Mouse (Mus musculus) MEL (cell line): ENCODE data around the gene Decr2. TPM values are rescaled to one million over a fixed set of nuclear protein-coding genes. Genes with fewer than 3 reads are reported as not detected.

Experiments used
- DNase-seq: peaks from one replicate; pipeline ENCODE4 v3.0.0; 2011; ENCODE audit warnings: low read depth, low spot score
- H3K27ac ChIP-seq: 2 replicates; pipeline ENCODE4 v1.5.1; 2012; ENCODE audit warnings: low read depth, mild to moderate bottlenecking, control low read depth, low read length, moderate library complexity; ENCODE audit not compliant: control insufficient read depth
- H3K27me3 ChIP-seq, 2 experiments: fragments of 150-350 bp in 1 of 2; sonication (generic) in 1 of 2; 2 replicates each; pipeline ENCODE4 v1.6.1; 2012; ENCODE audit warnings: low read length in 2 of 2, mild to moderate bottlenecking in 2 of 2, improper control_type of control experiment in 1 of 2, moderate library complexity in 1 of 2; ENCODE audit not compliant: insufficient read depth in 2 of 2, control insufficient read depth in 1 of 2
- H3K36me3 ChIP-seq, 2 experiments: 2 replicates each; pipeline ENCODE4 v1.6.1; 2012 to 2014; ENCODE audit warnings: low read length in 2 of 2, improper control_type of control experiment in 1 of 2, inconsistent platforms in 1 of 2, mild to moderate bottlenecking in 1 of 2; ENCODE audit not compliant: insufficient read depth in 2 of 2, control insufficient read depth in 1 of 2
- H3K4me1 ChIP-seq, 2 experiments: fragments of 150-350 bp in 1 of 2; sonication (generic) in 1 of 2; 2 replicates each; pipeline ENCODE4 v1.6.1; 2012; ENCODE audit warnings: low read length in 2 of 2, improper control_type of control experiment in 1 of 2, mild to moderate bottlenecking in 1 of 2; ENCODE audit not compliant: insufficient read depth in 2 of 2, control insufficient read depth in 1 of 2
- H3K4me3 ChIP-seq, 2 experiments: fragments of 150-350 bp in 1 of 2; sonication (generic) in 1 of 2; 2 replicates each; pipeline ENCODE4 v1.5.1; 2012; ENCODE audit warnings: low read depth in 2 of 2, low read length in 2 of 2, mild to moderate bottlenecking in 2 of 2, moderate library complexity in 2 of 2, control low read depth in 1 of 2, improper control_type of control experiment in 1 of 2; ENCODE audit not compliant: control insufficient read depth in 1 of 2, insufficient read depth in 1 of 2
- H3K79me2 ChIP-seq: 2 replicates; pipeline ENCODE4 v1.6.1; 2012; ENCODE audit warnings: mild to moderate bottlenecking, low read length, moderate library complexity; ENCODE audit not compliant: control insufficient read depth, poor library complexity, insufficient read depth
- H3K9ac ChIP-seq: 2 replicates; pipeline ENCODE4 v1.6.1; 2012; ENCODE audit warnings: low read depth, mild to moderate bottlenecking, control low read depth, low read length, moderate library complexity; ENCODE audit not compliant: control insufficient read depth, poor library complexity, severe bottlenecking
- H3K9me3 ChIP-seq: fragments of 150-350 bp; sonication (generic); replicated peaks from 2 replicates; pipeline ENCODE4 v1.6.1; 2012; ENCODE audit warnings: mild to moderate bottlenecking, low read length, improper control_type of control experiment, moderate library complexity; ENCODE audit not compliant: insufficient read depth
- CHD2 ChIP-seq: IDR thresholded peaks from 2 replicates; pipeline ENCODE4 v1.6.1; 2011; ENCODE audit warnings: low read length, improper control_type of control experiment
- CTCF ChIP-seq, 3 experiments: IDR thresholded peaks in 2 of 3; conservative IDR thresholded peaks in 1 of 3; 2 replicates each; pipeline ENCODE4 v1.5.1; 2011 to 2012; ENCODE audit warnings: low read length in 3 of 3, low read depth in 2 of 3, mild to moderate bottlenecking in 2 of 3, improper control_type of control experiment in 1 of 3, inconsistent platforms in 1 of 3, mixed read lengths in 1 of 3, moderate library complexity in 1 of 3; ENCODE audit not compliant: control insufficient read depth in 1 of 3, insufficient read depth in 1 of 3, poor library complexity in 1 of 3, severe bottlenecking in 1 of 3
- GABPA ChIP-seq: IDR thresholded peaks from 2 replicates; pipeline ENCODE4 v1.6.1; 2012; ENCODE audit warnings: low read depth, mild to moderate bottlenecking, inconsistent platforms, low read length, improper control_type of control experiment, moderate library complexity
- HCFC1 ChIP-seq: IDR thresholded peaks from 2 replicates; pipeline ENCODE4 v1.6.1; 2012; ENCODE audit warnings: low read depth, mild to moderate bottlenecking, inconsistent platforms, low read length, improper control_type of control experiment, moderate library complexity
- JUND ChIP-seq: IDR thresholded peaks from 2 replicates; pipeline ENCODE4 v1.6.1; 2011; ENCODE audit warnings: low read depth, mild to moderate bottlenecking, improper control_type of control experiment, low read length
- MAX ChIP-seq: IDR thresholded peaks from 2 replicates; pipeline ENCODE4 v1.6.1; 2011; ENCODE audit warnings: low read length, improper control_type of control experiment
- MEF2A ChIP-seq: IDR thresholded peaks from 2 replicates; pipeline ENCODE4 v1.6.1; 2014; ENCODE audit warnings: low read depth, mild to moderate bottlenecking, inconsistent platforms, low read length, improper control_type of control experiment; ENCODE audit not compliant: poor library complexity, insufficient replicate concordance, severe bottlenecking; ENCODE audit errors: extremely low read depth
- MYB ChIP-seq: IDR thresholded peaks from 2 replicates; pipeline ENCODE4 v1.6.1; 2011; ENCODE audit warnings: mild to moderate bottlenecking, low read depth, low read length, improper control_type of control experiment
- MYC ChIP-seq: IDR thresholded peaks from 2 replicates; pipeline ENCODE4 v1.6.1; 2011; ENCODE audit warnings: low read depth, mild to moderate bottlenecking, low read length, improper control_type of control experiment, moderate library complexity
- RAD21 ChIP-seq: IDR thresholded peaks from 2 replicates; pipeline ENCODE4 v1.6.1; 2011; ENCODE audit warnings: mild to moderate bottlenecking, low read depth, low read length, improper control_type of control experiment
- SIN3A ChIP-seq: IDR thresholded peaks from 2 replicates; pipeline ENCODE4 v1.6.1; 2012; ENCODE audit warnings: low read length, improper control_type of control experiment, inconsistent platforms
- TCF12 ChIP-seq: IDR thresholded peaks from 2 replicates; pipeline ENCODE4 v1.6.1; 2014; ENCODE audit warnings: low read depth, mild to moderate bottlenecking, inconsistent platforms, low read length, improper control_type of control experiment, moderate library complexity
- USF1 ChIP-seq: IDR thresholded peaks from 2 replicates; pipeline ENCODE4 v1.6.1; 2014; ENCODE audit warnings: low read depth, mild to moderate bottlenecking, inconsistent platforms, low read length, improper control_type of control experiment, moderate library complexity
- ZC3H11A ChIP-seq: IDR thresholded peaks from 2 replicates; pipeline ENCODE4 v1.6.1; 2012; ENCODE audit warnings: low read depth, mild to moderate bottlenecking, inconsistent platforms, low read length, improper control_type of control experiment
- ZKSCAN1 ChIP-seq: IDR thresholded peaks from 2 replicates; pipeline ENCODE4 v1.6.1; 2012; ENCODE audit warnings: low read depth, mild to moderate bottlenecking, inconsistent platforms, low read length, improper control_type of control experiment, moderate library complexity
- ZMIZ1 ChIP-seq: IDR thresholded peaks from 2 replicates; pipeline ENCODE4 v1.6.1; 2012; ENCODE audit warnings: low read depth, mild to moderate bottlenecking, inconsistent platforms, low read length, improper control_type of control experiment, moderate library complexity
- ZNF384 ChIP-seq: IDR thresholded peaks from 2 replicates; pipeline ENCODE4 v1.6.1; 2012; ENCODE audit warnings: low read depth, mild to moderate bottlenecking, inconsistent platforms, low read length, improper control_type of control experiment
- polyA plus RNA-seq, 2 experiments: library from polyadenylated mRNA; stranded (reverse) in 1 of 2; unstranded in 1 of 2; fragments of >175 nt in 1 of 2; fragments of >200 nt in 1 of 2; gene quantifications; 2 replicates each; pipeline versions ENCODE4 v1.2.1 to v1.2.4; 2012; ENCODE audit warnings: low replicate concordance in 2 of 2, low read depth in 1 of 2; ENCODE audit not compliant: insufficient read length in 2 of 2, insufficient read depth in 1 of 2, missing spikeins in 1 of 2
- total RNA-seq: library from RNA; depleted of rRNA; stranded (reverse); fragments of 300-350 nt; gene quantifications from 2 replicates; pipeline ENCODE4 v1.2.3, GENCODE M21; 2012

The Decr2 gene
- total and polyA plus RNA-seq, 3 experiments = 6.5 to 11.3 TPM; not detected in 1

GRCm38 (mm10) chr17:26080867-26081266, 9.3 kb downstream of the Decr2 start:
- Histone ChIP-seq H3K27me3 (no peaks in the 10 kb centered on the region), H3K4me3 (no peak overlapping the region), H3K36me3 (no peaks in the 10 kb centered on the region), H3K27ac (no peak overlapping the region), H3K79me2 (no peaks in the 10 kb centered on the region), H3K4me1 (no peaks in the 10 kb centered on the region), H3K9ac (no peak overlapping the region), H3K9me3 (no peaks in the 10 kb centered on the region)
- TF ChIP-seq SIN3A (no peak), ZKSCAN1 (no peak), MYB (no peak)
- DNase-seq = no peak

- no peaks in the 10 kb centered on the region for H3K9me3 ChIP-seq
- TF ChIP-seq USF1 (no peak), ZMIZ1 (no peak), HCFC1 (no peak), TCF12 (no peak), ZNF384 (no peak), CTCF (IDR thresholded peaks at IDR 0.05 in 2 of 3, conservative IDR thresholded peaks at IDR 0.05 in 1 of 3; ENCODE audit: control insufficient read depth in 1 of 3, insufficient read depth in 1 of 3, low read depth in 2 of 3, low read length in 3 of 3, poor library complexity in 1 of 3, severe bottlenecking in 1 of 3) (no peak), RAD21 (no peak), JUND (no peak), MEF2A (no peak)
- H3K27ac ChIP-seq = no peak overlapping the region
- no peak overlapping the region for H3K4me3 ChIP-seq
- H3K9ac ChIP-seq = no peak overlapping the region
- H3K79me2 ChIP-seq = no peaks in the 10 kb centered on the region
- no peaks in the 10 kb centered on the region for H3K27me3 ChIP-seq
- no peaks in the 10 kb centered on the region for H3K4me1 ChIP-seq
- H3K36me3 ChIP-seq = no peaks in the 10 kb centered on the region
- DNase-seq = no peak
These were observed 11.3 kb downstream of the Decr2 start for GRCm38 (mm10) chr17:26078851-26079250.

GRCm38 (mm10) chr17:26075246-26075645, 14.9 kb downstream of the Decr2 start:
- no peaks in the 10 kb centered on the region for H3K27me3 ChIP-seq
- no peak for DNase-seq
- no peaks in the 10 kb centered on the region for H3K79me2 ChIP-seq
- no peak for TF ChIP-seq MAX
- TF ChIP-seq MYC = no peak
- no peak for TF ChIP-seq GABPA
- TF ChIP-seq USF1 = no peak
- no peak for TF ChIP-seq CHD2
- no peak for TF ChIP-seq ZKSCAN1
- TF ChIP-seq ZC3H11A = no peak
- TF ChIP-seq, all 39 proteins: peak for 0
- no peak overlapping the region for H3K9ac ChIP-seq
- no peak overlapping the region for H3K4me3 ChIP-seq
- peaks cover 0 to 4% of the 10 kb centered on the region in 2 experiments; a peak in 2 of 4 replicates for H3K4me1 ChIP-seq
- peaks cover 0 to 2% of the 10 kb centered on the region in 2 experiments; a peak in 2 of 4 replicates for H3K36me3 ChIP-seq
- no peak overlapping the region for H3K27ac ChIP-seq
- no peaks in the 10 kb centered on the region for H3K9me3 ChIP-seq
